Mouse (Mus musculus): Measurements from ENCODE around the gene Eng.

DNA sequence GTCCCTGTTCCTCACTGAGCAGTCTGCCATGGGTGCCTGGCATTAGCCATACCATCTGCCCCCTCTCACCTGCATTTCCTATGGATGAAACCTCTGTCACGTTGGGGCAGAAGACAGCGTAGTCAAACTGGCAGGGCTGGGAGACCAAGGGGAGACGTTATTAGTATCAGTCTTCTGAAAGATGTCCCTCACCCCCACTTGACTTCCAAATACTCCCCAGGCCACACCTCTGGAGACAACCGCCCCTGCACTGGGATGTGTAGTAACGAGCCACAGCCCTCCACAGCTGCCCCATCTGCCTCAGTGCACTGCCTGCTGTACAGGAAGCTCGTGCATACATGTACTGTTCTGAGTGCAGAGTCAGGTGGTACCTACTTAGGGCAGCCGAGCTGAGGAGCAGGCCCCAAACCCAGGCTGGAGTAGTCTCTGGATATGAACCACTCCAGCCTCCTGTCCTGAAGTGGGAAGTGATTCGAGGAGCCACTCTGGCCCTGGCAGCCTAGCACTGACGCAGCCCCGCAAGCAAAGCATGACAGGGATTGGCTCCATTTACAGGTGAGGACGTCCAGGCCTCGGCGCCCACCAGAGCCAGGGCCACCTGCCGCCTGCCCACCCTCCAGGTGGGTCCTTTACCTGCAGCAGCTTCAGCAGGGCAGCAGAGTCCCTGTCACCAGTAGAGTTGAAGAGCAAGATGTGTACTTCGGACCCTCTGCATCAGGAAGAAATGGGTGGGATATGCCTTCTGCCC, 38.5 kb downstream of the Eng start:
- TF ChIP-seq POLR2A (IDR thresholded peaks at IDR 0.05; ENCODE audit: borderline replicate concordance, extremely low read depth, low read depth, low read length) = no peak
- TF ChIP-seq CTCF (IDR thresholded peaks at IDR 0.05; ENCODE audit: insufficient read depth, low read length) = no peak
